Mouse (Mus musculus): ENCODE measurements around the gene Tigd4.

The Tigd4 gene

GRCm38 (mm10) chr3:84610183-84610710 is 16.9 kb downstream of the Tigd4 start:
- peak; percentile 87 for DNase-seq (ENCODE audit: low read depth, low spot score)

- peak; percentile 68 for DNase-seq (ENCODE audit: low read depth, low spot score)
Observed at GRCm38 (mm10) chr3:84615050-84615855, 21.9 kb downstream of the Tigd4 start.

GRCm38 (mm10) chr3:84615856-84616225 is 22.5 kb downstream of the Tigd4 start:
- DNase-seq (ENCODE audit: low read depth, low spot score): no peak

GRCm38 (mm10) chr3:84618627-84619026 is 25.3 kb downstream of the Tigd4 start:
- no peak for DNase-seq (ENCODE audit: low read depth, low spot score)

GRCm38 (mm10) chr3:84619056-84619455 is 25.7 kb downstream of the Tigd4 start:
- DNase-seq (ENCODE audit: low read depth, low spot score): no peak

GRCm38 (mm10) chr3:84619725-84620124 is 26.4 kb downstream of the Tigd4 start:
- no peak for DNase-seq (ENCODE audit: low read depth, low spot score)

- DNase-seq (ENCODE audit: low read depth, low spot score): no peak
Observed at GRCm38 (mm10) chr3:84622026-84622425, 28.7 kb downstream of the Tigd4 start.

- peak; percentile 83 for DNase-seq (ENCODE audit: low read depth, low spot score)
Observed at GRCm38 (mm10) chr3:84631586-84631985, 38.2 kb downstream of the Tigd4 start.

GRCm38 (mm10) chr3:84637095-84637494 is 43.7 kb downstream of the Tigd4 start:
- no peak for DNase-seq (ENCODE audit: low read depth, low spot score)

GRCm38 (mm10) chr3:84637890-84638578 is 44.7 kb downstream of the Tigd4 start:
- DNase-seq (ENCODE audit: low read depth, low spot score): peak; percentile 70

- peak; percentile 96 for DNase-seq (ENCODE audit: low read depth, low spot score)
Observed at GRCm38 (mm10) chr3:84638858-84639257, 45.5 kb downstream of the Tigd4 start.

GRCm38 (mm10) chr3:84639767-84640500 is 46.6 kb downstream of the Tigd4 start:
- DNase-seq (ENCODE audit: low read depth, low spot score): peak; percentile 80

- DNase-seq (ENCODE audit: low read depth, low spot score): no peak
Observed at GRCm38 (mm10) chr3:84640536-84640935, 47.2 kb downstream of the Tigd4 start.

GRCm38 (mm10) chr3:84641391-84641790 is 48.0 kb downstream of the Tigd4 start:
- DNase-seq (ENCODE audit: low read depth, low spot score): no peak

- no peak for DNase-seq (ENCODE audit: low read depth, low spot score)
Observed at GRCm38 (mm10) chr3:84642942-84643341, 49.6 kb downstream of the Tigd4 start.

- peak; percentile 66 for DNase-seq (ENCODE audit: low read depth, low spot score)
Observed at GRCm38 (mm10) chr3:84645156-84646006, 52.0 kb downstream of the Tigd4 start.

GRCm38 (mm10) chr3:84646007-84646290 is 52.6 kb downstream of the Tigd4 start:
- no peak for DNase-seq (ENCODE audit: low read depth, low spot score)

- DNase-seq (ENCODE audit: low read depth, low spot score): no peak
Observed at GRCm38 (mm10) chr3:84646331-84646845, 53.0 kb downstream of the Tigd4 start.
